20 mouse cellular contexts compared by ENCODE assay signal in the genomic region with DNA sequence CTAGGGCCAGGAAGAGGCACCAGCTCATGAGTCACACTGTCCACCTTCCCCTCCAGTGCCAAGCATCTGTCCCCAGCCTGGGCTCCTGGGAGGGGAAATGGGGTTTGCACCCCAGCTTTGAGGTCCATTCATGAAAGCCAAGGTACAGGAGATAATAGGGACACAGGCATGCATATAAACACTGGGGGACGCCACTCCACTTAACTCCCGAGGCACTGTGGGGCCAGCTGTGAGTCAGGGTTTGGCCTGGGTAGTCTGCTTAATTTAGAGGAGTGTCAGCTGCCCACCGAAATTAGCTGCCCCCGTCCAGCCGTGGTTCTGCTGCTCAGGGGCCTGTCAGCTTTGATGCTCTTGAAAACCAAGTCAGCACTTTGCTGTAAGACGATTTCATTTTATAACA.
"Had no signal": no experiment of that assay in that cellular context is flagged by ENCODE, and none has a peak within 500 bp of the region (broad histone marks: within the 10 kb centered on the region; RNA-seq: fewer than 3 reads in every experiment).

No protein-coding gene starts in this region.

- H3K36me3 ChIP-seq: limb, embryonic 10.5 days; limb, embryonic 13.5 days; liver, embryonic 12.5 days; liver, embryonic 15.5 days; lung, embryonic 15.5 days; midbrain, embryonic 10.5 days; midbrain, embryonic 13.5 days; neural tube, embryonic 12.5 days had no signal

- H3K9me3 ChIP-seq: limb, embryonic 10.5 days; limb, embryonic 13.5 days; liver, embryonic 12.5 days; liver, embryonic 15.5 days; lung, embryonic 15.5 days; megakaryocyte, embryonic 14.5 days; midbrain, embryonic 10.5 days; midbrain, embryonic 13.5 days; neural tube, embryonic 12.5 days had no signal

- H3K9ac ChIP-seq: limb, embryonic 13.5 days; liver, embryonic 12.5 days; liver, embryonic 15.5 days; lung, embryonic 15.5 days; midbrain, embryonic 13.5 days; neural tube, embryonic 12.5 days had no signal

- H3K27ac ChIP-seq: layer of hippocampus, adult 2 months; limb, embryonic 10.5 days; limb, embryonic 13.5 days; liver, embryonic 12.5 days; liver, embryonic 15.5 days; lung, embryonic 15.5 days; midbrain, embryonic 10.5 days; midbrain, embryonic 13.5 days; neural tube, embryonic 12.5 days had no signal

- DNase-seq: kidney, adult 9 months; kidney, postnatal 14 days; layer of hippocampus, adult 9-11 months; liver; lung, adult 18-20 months; lung, postnatal 10 days; lung, postnatal 36 days; thymus, adult 18-20 months; thymus, postnatal 36 days had no signal

- H3K27me3 ChIP-seq: limb, embryonic 13.5 days; lung, embryonic 15.5 days; midbrain, embryonic 13.5 days; neural tube, embryonic 12.5 days had no signal

- H3K4me1 ChIP-seq: liver, embryonic 12.5 days; liver, embryonic 15.5 days; lung, embryonic 15.5 days; neural tube, embryonic 12.5 days had no signal

- ATAC-seq: midbrain, embryonic 13.5 days; midbrain, embryonic 16.5 days had no signal

- H3K4me3 ChIP-seq: layer of hippocampus, adult 2 months; limb, embryonic 10.5 days; limb, embryonic 13.5 days; liver, embryonic 12.5 days; liver, embryonic 15.5 days; lung, embryonic 15.5 days; megakaryocyte, embryonic 14.5 days; midbrain, embryonic 10.5 days; midbrain, embryonic 13.5 days; neural tube, embryonic 12.5 days had no signal

- H3K4me2 ChIP-seq: limb, embryonic 13.5 days; liver, embryonic 12.5 days; liver, embryonic 15.5 days; lung, embryonic 15.5 days; midbrain, embryonic 13.5 days; neural tube, embryonic 12.5 days had no signal
